9 mouse cellular contexts compared by ENCODE assay signal in genomic region chr11:30186902-30187470, GRCm38 (mm10).
A peak's percentile ranks its signal among the peaks of the same experiment; 100 is the strongest.
DNase-seq lines count a peak whose midpoint lies in the region; ATAC-seq and TF ChIP-seq lines count a peak whose summit lies in the region.
"Had no signal": no experiment of that assay in that cellular context is flagged by ENCODE, and none has a peak within 500 bp of the region (broad histone marks: within the 10 kb centered on the region; RNA-seq: fewer than 3 reads in every experiment).

No protein-coding gene starts in this region.

- H3K4me2 ChIP-seq in kidney, embryonic 15.5 days: no peak overlapping the region
- no peak overlapping the region for H3K4me2 ChIP-seq in liver, embryonic 14.5 days (ENCODE audit: low read depth)
- H3K4me2 ChIP-seq: midbrain, embryonic 11.5 days had no signal

- peaks cover 40% of the 10 kb centered on the region for H3K4me1 ChIP-seq in kidney, embryonic 15.5 days
- peaks cover 11 to 18% of the 10 kb centered on the region in 2 experiments for H3K4me1 ChIP-seq in liver, embryonic 14.5 days (replicated peaks; ENCODE audit: control insufficient read depth in 2 of 2, insufficient read depth in 2 of 2, low read length in 1 of 2)
- H3K4me1 ChIP-seq in thymus, adult 2 months (replicated peaks; ENCODE audit: control insufficient read depth, insufficient read depth, low read length): peaks cover 24% of the 10 kb centered on the region

- no peak for DNase-seq in kidney, postnatal 14 days
- no peak for DNase-seq in liver, embryonic 14.5 days (ENCODE audit: low read depth in 3 of 3, low spot score in 3 of 3)
- peak; percentile 72 for DNase-seq in thymus, adult 2 months
- DNase-seq in cerebellum, adult 9-10 months: no peak
- DNase-seq in layer of hippocampus, postnatal 14 days (ENCODE audit: low spot score in 2 of 2): no peak
- no peak for DNase-seq in layer of hippocampus, adult 18-20 months (ENCODE audit: low spot score in 2 of 2)

- no peak overlapping the region for H3K4me3 ChIP-seq in kidney, embryonic 15.5 days (replicated peaks)
- H3K4me3 ChIP-seq in liver, embryonic 14.5 days (ENCODE audit: insufficient read depth in 1 of 2, low read depth in 2 of 2, low read length in 2 of 2): no peak overlapping the region
- no peak overlapping the region for H3K4me3 ChIP-seq in thymus, adult 2 months (ENCODE audit: control insufficient read depth, insufficient read depth, low read length)

- no peak for TF ChIP-seq EP300 in liver, embryonic 14.5 days (IDR thresholded peaks at IDR 0.05; ENCODE audit: low read depth)

- no peaks in the 10 kb centered on the region for H3K9me3 ChIP-seq in kidney, embryonic 15.5 days (replicated peaks)
- H3K9me3 ChIP-seq in liver, embryonic 14.5 days (ENCODE audit: control insufficient read depth, low read length): no peaks in the 10 kb centered on the region

- 0 out of 2 replicates have a peak, but pooled peaks cover 6% of the 10 kb centered on the region for H3K36me3 ChIP-seq in kidney, embryonic 15.5 days
- H3K36me3 ChIP-seq in liver, embryonic 14.5 days (replicated peaks; ENCODE audit: control insufficient read depth, insufficient read depth, low read depth): no peaks in the 10 kb centered on the region
- no peaks in the 10 kb centered on the region for H3K36me3 ChIP-seq in thymus, adult 2 months (ENCODE audit: control insufficient read depth, insufficient read depth, low read length)

- H3K27me3 ChIP-seq in kidney, embryonic 15.5 days: no peaks in the 10 kb centered on the region
- no peaks in the 10 kb centered on the region for H3K27me3 ChIP-seq in liver, embryonic 14.5 days (ENCODE audit: control insufficient read depth, insufficient read depth, low read length)
- no peaks in the 10 kb centered on the region for H3K27me3 ChIP-seq in thymus, adult 2 months (ENCODE audit: control insufficient read depth, insufficient read depth, low read length)

- TF ChIP-seq POLR2A in thymus, adult 2 months (IDR thresholded peaks at IDR 0.05; ENCODE audit: control insufficient read depth, extremely low read depth, insufficient read depth, low read length, poor library complexity): no peak

- no peak for TF ChIP-seq CTCF in liver, embryonic 14.5 days (IDR thresholded peaks at IDR 0.05; ENCODE audit: low read depth)
- TF ChIP-seq CTCF in thymus, adult 2 months (IDR thresholded peaks at IDR 0.05; ENCODE audit: borderline replicate concordance, control insufficient read depth, extremely low read depth, insufficient read depth, low read length, poor library complexity): no peak

- no peak overlapping the region for H3K9ac ChIP-seq in kidney, embryonic 15.5 days
- no peak overlapping the region for H3K9ac ChIP-seq in liver, embryonic 14.5 days (replicated peaks)

- no peak overlapping the region for H3K27ac ChIP-seq in kidney, embryonic 15.5 days
- H3K27ac ChIP-seq in liver, embryonic 14.5 days: no peak overlapping the region
- peak overlapping the region; percentile 28; the same call in 1 of the 2 replicates for H3K27ac ChIP-seq in thymus, adult 2 months (ENCODE audit: control insufficient read depth, insufficient read depth, low read length)

- ATAC-seq in kidney, embryonic 15.5 days (replicated peaks; ENCODE audit: low FRiP score): 0 out of 2 replicates have a peak, but pooled peaks have one; percentile 5
- peak; percentile 6 for ATAC-seq in activated CD4-positive, CD25-positive, alpha-beta regulatory T cell, adult 4 months
- peak; percentile 47 for ATAC-seq in liver, embryonic 14.5 days (ENCODE audit: insufficient read depth)

- WGBS in kidney, embryonic 15.5 days: 85% methylated on average over 4 of the region's 4 CpGs
- 46% methylated on average over 4 of the region's 4 CpGs for WGBS in liver, embryonic 14.5 days (ENCODE audit: insufficient replicate concordance)
- 46% methylated on average over 4 of the region's 4 CpGs for WGBS in thymus, adult 2 months
